Comparison of ENCODE assay signal across 8 mouse cellular contexts in the genomic region with DNA sequence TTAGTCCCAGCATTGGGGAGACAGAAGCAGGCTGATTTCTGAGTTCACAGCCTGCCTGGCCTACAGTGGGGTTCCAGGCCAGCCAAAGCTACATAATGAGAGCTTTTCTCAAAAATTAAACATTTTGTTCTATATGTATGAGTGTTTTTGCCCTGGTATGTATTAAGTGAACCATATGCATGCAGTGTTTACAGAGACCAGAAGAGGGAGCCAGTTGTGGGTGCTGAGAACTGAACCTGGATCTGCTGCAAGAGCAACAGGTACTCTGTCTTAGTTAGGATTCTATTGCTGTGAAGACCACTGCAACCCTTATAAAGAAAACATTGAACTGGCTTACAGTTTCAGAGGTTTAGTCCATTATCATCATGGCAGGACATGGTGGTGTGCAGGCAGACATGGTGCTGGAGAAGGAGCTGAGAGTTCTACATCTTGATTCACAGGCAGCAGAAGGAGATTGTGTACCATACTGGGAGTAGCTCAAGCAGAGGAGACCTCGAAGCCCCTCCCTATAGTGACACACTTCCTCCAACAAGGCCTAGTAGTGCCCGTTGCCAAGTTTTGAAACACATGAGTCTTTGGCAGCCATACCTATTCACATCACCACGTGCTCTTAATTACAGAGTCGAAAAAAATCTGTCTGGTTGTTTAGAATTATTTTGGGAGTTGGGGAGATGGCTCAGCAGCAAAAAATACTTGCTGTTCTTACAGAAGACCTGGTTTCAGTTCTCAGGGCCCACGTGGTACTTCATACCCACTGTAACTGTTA. TPM values are rescaled to one million over a fixed set of nuclear protein-coding genes. Genes with fewer than 3 reads are reported as not detected.
A peak's percentile ranks its signal among the peaks of the same experiment; 100 is the strongest.
DNase-seq lines count a peak whose midpoint lies in the region; ATAC-seq and TF ChIP-seq lines count a peak whose summit lies in the region.
"Had no signal": no experiment of that assay in that cellular context is flagged by ENCODE, and none has a peak within 500 bp of the region (broad histone marks: within the 10 kb centered on the region; RNA-seq: fewer than 3 reads in every experiment).

No protein-coding gene starts in this region.

- H3K27ac ChIP-seq in ES-E14 (ENCODE audit: insufficient read depth, low read depth, low read length, poor library complexity, severe bottlenecking), result no peak overlapping the region
- H3K27ac ChIP-seq in midbrain, embryonic 15.5 days, result no peak overlapping the region
- H3K27ac ChIP-seq: stomach, embryonic 15.5 days had no signal

- H3K27me3 ChIP-seq in midbrain, embryonic 15.5 days (replicated peaks), result peaks cover 6% of the 10 kb centered on the region; the same call in 1 of the 2 replicates

- in situ Hi-C loops in ES-E14 (cut with MboI; ENCODE audit: low sequenced_read_pairs in 2 of 2, unreplicated experiment in 2 of 2), result no loop called here

- no peak overlapping the region for H3K4me2 ChIP-seq in midbrain, embryonic 15.5 days
- H3K4me2 ChIP-seq: stomach, embryonic 15.5 days had no signal

- H3K36me3 ChIP-seq in ES-E14 (ENCODE audit: control insufficient read depth, insufficient read depth, low read length, poor library complexity, severe bottlenecking), result no peaks in the 10 kb centered on the region
- H3K36me3 ChIP-seq in midbrain, embryonic 15.5 days (replicated peaks), result no peaks in the 10 kb centered on the region
- H3K36me3 ChIP-seq: stomach, embryonic 15.5 days had no signal

- no peak overlapping the region for H3K9ac ChIP-seq in ES-E14 (ENCODE audit: insufficient read depth, low read depth, low read length, poor library complexity, severe bottlenecking)
- H3K9ac ChIP-seq in midbrain, embryonic 15.5 days, result no peak overlapping the region
- H3K9ac ChIP-seq: stomach, embryonic 15.5 days had no signal

- peak; percentile 19 for DNase-seq in kidney, postnatal 10 days
- no peak for DNase-seq in kidney, adult 11 months
- DNase-seq in B cell, adult 2 months, result peak; percentile 57 to 62
- peak; percentile 54 for DNase-seq in ES-E14 (ENCODE audit: low read depth, low spot score)
- no peak for DNase-seq in testis, postnatal 10 days (ENCODE audit: low spot score)

- H3K4me1 ChIP-seq in ES-E14 (ENCODE audit: control insufficient read depth in 2 of 2, insufficient read depth in 2 of 2, low read length in 2 of 2, poor library complexity in 1 of 2), result no peaks in the 10 kb centered on the region
- H3K4me1 ChIP-seq in midbrain, embryonic 15.5 days, result peaks cover 11% of the 10 kb centered on the region

- no peak overlapping the region for H3K4me3 ChIP-seq in ES-E14 (ENCODE audit: insufficient read depth in 1 of 2, low read depth in 1 of 2, low read length in 2 of 2, poor library complexity in 1 of 2, severe bottlenecking in 1 of 2)
- H3K4me3 ChIP-seq in midbrain, embryonic 15.5 days, result no peak overlapping the region
- H3K4me3 ChIP-seq: stomach, embryonic 15.5 days had no signal

- WGBS in midbrain, embryonic 15.5 days, result 73% methylated on average over 5 of the region's 5 CpGs

- H3K9me3 ChIP-seq in ES-E14 (ENCODE audit: control insufficient read depth, insufficient read depth, low read depth, low read length), result no peaks in the 10 kb centered on the region
- H3K9me3 ChIP-seq in midbrain, embryonic 15.5 days, result no peaks in the 10 kb centered on the region
- H3K9me3 ChIP-seq: stomach, embryonic 15.5 days had no signal

- ATAC-seq in erythroblast, adult 5-6 weeks (replicated peaks; ENCODE audit: low FRiP score, poor library complexity, severe bottlenecking), result 0 out of 2 replicates have a peak, but pooled peaks have one; percentile 52
- no peak for ATAC-seq in midbrain, embryonic 15.5 days (replicated peaks)

TF ChIP-seq in ES-E14, 5 proteins besides CTCF, POLR2A, EP300 and RAD21:
- TF ChIP-seq MAFK (IDR thresholded peaks at IDR 0.05; ENCODE audit: insufficient read depth, low read depth, low read length) (no peak), ZC3H11A (IDR thresholded peaks at IDR 0.05; ENCODE audit: borderline replicate concordance, low read depth, low read length) (peak; percentile 15; the same call in 1 of the 2 replicates)

RNA-seq across cellular contexts. Expression of a gene that starts 28.2 kb away (rescaled TPM):
- 257 and 289 TPM in 2 replicates for total RNA-seq in ES-E14 (2012; rRNA removed)
- 44.2 and 57.9 TPM in 2 replicates for total RNA-seq in erythroblast, adult 5-6 weeks (2015; ENCODE audit: low replicate concordance)
- total RNA-seq in erythroblast, adult 5-6 weeks (2017; ENCODE audit: low replicate concordance), result 79.4 and 87.0 TPM in 2 replicates
- 173 and 186 TPM in 2 replicates for polyA plus RNA-seq in midbrain, embryonic 15.5 days (2015; fragmentation: Nextera tagmentation; extraction: Ambion mirVana)

RNA-seq across cellular contexts. Expression of a gene that starts 34.8 kb away (rescaled TPM):
- 72.3 and 80.1 TPM in 2 replicates for total RNA-seq in ES-E14 (2012; rRNA removed)
- total RNA-seq in erythroblast, adult 5-6 weeks (2015; ENCODE audit: low replicate concordance), result 35.2 and 47.2 TPM in 2 replicates
- total RNA-seq in erythroblast, adult 5-6 weeks (2017; ENCODE audit: low replicate concordance), result 28.8 and 35.0 TPM in 2 replicates
- 75.9 and 83.6 TPM in 2 replicates for polyA plus RNA-seq in midbrain, embryonic 15.5 days (2015; fragmentation: Nextera tagmentation; extraction: Ambion mirVana)

RNA-seq across cellular contexts. Expression of a gene that starts 46.7 kb away (rescaled TPM):
- total RNA-seq in ES-E14 (2012; rRNA removed), result 2.3 and 2.6 TPM in 2 replicates
- total RNA-seq in erythroblast, adult 5-6 weeks (2015; ENCODE audit: low replicate concordance), result 4.8 and 9.8 TPM in 2 replicates
- total RNA-seq in erythroblast, adult 5-6 weeks (2017; ENCODE audit: low replicate concordance), result 9.3 and 9.5 TPM in 2 replicates
- polyA plus RNA-seq in midbrain, embryonic 15.5 days (2015; fragmentation: Nextera tagmentation; extraction: Ambion mirVana), result 0.32 and 0.38 TPM in 2 replicates

RNA-seq across cellular contexts. Expression of a gene that starts 47.6 kb away (rescaled TPM):
- 35.1 and 61.6 TPM in 2 replicates for total RNA-seq in ES-E14 (2012; rRNA removed)
- 4.4 and 30.9 TPM in 2 replicates for total RNA-seq in erythroblast, adult 5-6 weeks (2015; ENCODE audit: low replicate concordance)
- total RNA-seq in erythroblast, adult 5-6 weeks (2017; ENCODE audit: low replicate concordance), result 9.1 and 9.9 TPM in 2 replicates
- polyA plus RNA-seq in midbrain, embryonic 15.5 days (2015; fragmentation: Nextera tagmentation; extraction: Ambion mirVana), result 34.1 and 35.6 TPM in 2 replicates

RNA-seq across cellular contexts. Expression of a gene that starts 50.8 kb away (rescaled TPM):
- total RNA-seq in ES-E14 (2012; rRNA removed), result 125 and 133 TPM in 2 replicates
- total RNA-seq in erythroblast, adult 5-6 weeks (2015; ENCODE audit: low replicate concordance), result 11.3 and 12.5 TPM in 2 replicates
- total RNA-seq in erythroblast, adult 5-6 weeks (2017; ENCODE audit: low replicate concordance), result 7.3 and 8.2 TPM in 2 replicates
- polyA plus RNA-seq in midbrain, embryonic 15.5 days (2015; fragmentation: Nextera tagmentation; extraction: Ambion mirVana), result 133 and 137 TPM in 2 replicates

Comparison
In these comparisons a context has a peak if more than half of its experiments do, and no peak if none do; other contexts are left out.
1. DNase-seq: peak in kidney, postnatal 10 days (single experiment), B cell, adult 2 months (2 of 2) and ES-E14 (single experiment); none in kidney, adult 11 months (single experiment) and testis, postnatal 10 days (single experiment).